Mouse (Mus musculus): ENCODE data around the gene Mindy4. TPM values are rescaled to one million over a fixed set of nuclear protein-coding genes. Genes with fewer than 3 reads are reported as not detected.

The Mindy4 gene
- polyA plus RNA-seq, 1 experiment from 2014 or later = 1.2 TPM

GRCm38 (mm10) chr6:55276692-55277282 lies 73.6 kb downstream of the Mindy4 start:
- H3K9me3 ChIP-seq (replicated peaks; ENCODE audit: control insufficient read depth, low read length) = no peaks in the 10 kb centered on the region
- no peaks in the 10 kb centered on the region for H3K36me3 ChIP-seq (ENCODE audit: control insufficient read depth, insufficient read depth)
- H3K4me3 ChIP-seq (ENCODE audit: low read depth, low read length) = no peak overlapping the region
- H3K4me1 ChIP-seq (ENCODE audit: control insufficient read depth, low read depth, low read length) = peaks cover 12% of the 10 kb centered on the region
- no peak overlapping the region for H3K9ac ChIP-seq (ENCODE audit: low read depth, low read length)
- H3K27ac ChIP-seq (ENCODE audit: low read length) = no peak overlapping the region
- no peak overlapping the region for H3K4me2 ChIP-seq (ENCODE audit: low read depth, low read length)
- ATAC-seq (ENCODE audit: low read depth) = no peak
- WGBS (ENCODE audit: insufficient replicate concordance) = 19% methylated on average over 4 of the region's 4 CpGs
- H3K27me3 ChIP-seq (ENCODE audit: control insufficient read depth, insufficient read depth, low read depth, low read length) = no peaks in the 10 kb centered on the region

DNA sequence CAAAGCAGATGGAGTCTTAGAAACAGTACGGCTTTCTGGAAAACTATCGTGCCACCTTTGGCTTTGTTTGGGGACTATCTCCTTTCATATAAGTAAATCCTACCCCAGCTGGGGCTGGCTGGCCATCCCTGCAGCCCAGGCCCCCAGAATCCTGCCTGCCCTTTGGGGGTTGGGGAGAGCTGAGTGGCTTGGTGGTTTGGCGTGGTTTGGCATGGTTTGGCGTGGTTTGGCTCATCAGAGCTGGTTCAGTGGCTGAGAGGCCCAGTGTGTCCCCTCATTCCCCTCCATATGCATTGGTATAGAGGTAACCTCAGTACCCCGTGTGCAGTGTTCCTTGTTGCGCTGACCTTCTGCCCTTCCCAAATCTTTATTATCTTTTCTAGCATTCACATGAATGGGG lies 74.9 kb downstream of the Mindy4 start:
- Histone ChIP-seq H3K9me3 (replicated peaks; ENCODE audit: control insufficient read depth, low read length) (no peaks in the 10 kb centered on the region), H3K4me2 (ENCODE audit: low read depth, low read length) (no peak overlapping the region), H3K36me3 (ENCODE audit: control insufficient read depth, insufficient read depth) (no peaks in the 10 kb centered on the region), H3K27ac (ENCODE audit: low read length) (no peak overlapping the region), H3K4me3 (ENCODE audit: low read depth, low read length) (no peak overlapping the region), H3K4me1 (ENCODE audit: control insufficient read depth, low read depth, low read length) (peaks cover 12% of the 10 kb centered on the region), H3K27me3 (ENCODE audit: control insufficient read depth, insufficient read depth, low read depth, low read length) (no peaks in the 10 kb centered on the region), H3K9ac (ENCODE audit: low read depth, low read length) (no peak overlapping the region)
- WGBS (ENCODE audit: insufficient replicate concordance) = 59% methylated on average over 6 of the region's 6 CpGs
- no peak for ATAC-seq (ENCODE audit: low read depth)

- no peak overlapping the region for H3K4me2 ChIP-seq (ENCODE audit: low read depth, low read length)
- no peak overlapping the region for H3K9ac ChIP-seq (ENCODE audit: low read depth, low read length)
- no peaks in the 10 kb centered on the region for H3K27me3 ChIP-seq (ENCODE audit: control insufficient read depth, insufficient read depth, low read depth, low read length)
- H3K27ac ChIP-seq (ENCODE audit: low read length) = no peak overlapping the region
- no peak overlapping the region for H3K4me3 ChIP-seq (ENCODE audit: low read depth, low read length)
- peaks cover 12% of the 10 kb centered on the region for H3K4me1 ChIP-seq (ENCODE audit: control insufficient read depth, low read depth, low read length)
- H3K9me3 ChIP-seq (replicated peaks; ENCODE audit: control insufficient read depth, low read length) = no peaks in the 10 kb centered on the region
- H3K36me3 ChIP-seq (ENCODE audit: control insufficient read depth, insufficient read depth) = no peaks in the 10 kb centered on the region
- ATAC-seq (ENCODE audit: low read depth) = peak; percentile 64
- 57% methylated on average over 4 of the region's 4 CpGs for WGBS (ENCODE audit: insufficient replicate concordance)
Observed at GRCm38 (mm10) chr6:55278520-55278919, 75.3 kb downstream of the Mindy4 start.

DNA sequence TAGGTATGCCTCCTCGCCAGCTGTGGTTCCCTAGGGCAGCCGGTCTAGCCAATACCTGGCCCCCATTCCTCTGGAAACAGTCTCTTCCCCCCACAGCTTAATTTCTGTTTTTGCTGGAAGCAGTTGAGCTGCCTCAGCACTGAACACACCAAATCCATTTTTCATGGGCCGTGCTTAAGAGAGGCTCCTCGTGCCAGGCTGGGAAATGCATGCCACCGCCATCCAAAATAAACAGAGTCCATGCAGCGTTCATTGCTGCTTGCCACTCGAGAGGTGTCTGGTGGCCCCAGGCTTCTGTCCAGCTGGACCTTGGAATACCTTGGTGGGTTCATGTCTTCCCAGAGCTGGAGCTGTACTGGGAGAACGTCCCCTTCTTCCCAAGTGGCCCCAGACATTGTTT lies 77.8 kb downstream of the Mindy4 start:
- Histone ChIP-seq H3K4me3 (ENCODE audit: low read depth, low read length) (no peak overlapping the region), H3K9ac (ENCODE audit: low read depth, low read length) (no peak overlapping the region), H3K4me1 (ENCODE audit: control insufficient read depth, low read depth, low read length) (peaks cover 12% of the 10 kb centered on the region), H3K27ac (ENCODE audit: low read length) (no peak overlapping the region), H3K36me3 (ENCODE audit: control insufficient read depth, insufficient read depth) (no peaks in the 10 kb centered on the region), H3K9me3 (replicated peaks; ENCODE audit: control insufficient read depth, low read length) (no peaks in the 10 kb centered on the region), H3K4me2 (ENCODE audit: low read depth, low read length) (no peak overlapping the region), H3K27me3 (ENCODE audit: control insufficient read depth, insufficient read depth, low read depth, low read length) (no peaks in the 10 kb centered on the region)
- 78% methylated on average over 8 of the region's 8 CpGs for WGBS (ENCODE audit: insufficient replicate concordance)
- ATAC-seq (ENCODE audit: low read depth) = no peak

GRCm38 (mm10) chr6:55281687-55282086 lies 78.5 kb downstream of the Mindy4 start:
- no peak overlapping the region for H3K4me3 ChIP-seq (ENCODE audit: low read depth, low read length)
- no peak for ATAC-seq (ENCODE audit: low read depth)
- peaks cover 12% of the 10 kb centered on the region for H3K4me1 ChIP-seq (ENCODE audit: control insufficient read depth, low read depth, low read length)
- no peaks in the 10 kb centered on the region for H3K36me3 ChIP-seq (ENCODE audit: control insufficient read depth, insufficient read depth)
- no peak overlapping the region for H3K9ac ChIP-seq (ENCODE audit: low read depth, low read length)
- H3K27me3 ChIP-seq (ENCODE audit: control insufficient read depth, insufficient read depth, low read depth, low read length) = no peaks in the 10 kb centered on the region
- no peaks in the 10 kb centered on the region for H3K9me3 ChIP-seq (replicated peaks; ENCODE audit: control insufficient read depth, low read length)
- H3K4me2 ChIP-seq (ENCODE audit: low read depth, low read length) = no peak overlapping the region
- WGBS (ENCODE audit: insufficient replicate concordance) = 52% methylated on average over 7 of the region's 7 CpGs
- H3K27ac ChIP-seq (ENCODE audit: low read length) = no peak overlapping the region

- no peak for ATAC-seq (ENCODE audit: low read depth)
- Histone ChIP-seq H3K27ac (ENCODE audit: low read length) (no peak overlapping the region), H3K4me3 (ENCODE audit: low read depth, low read length) (no peak overlapping the region), H3K4me1 (ENCODE audit: control insufficient read depth, low read depth, low read length) (peaks cover 12% of the 10 kb centered on the region), H3K36me3 (ENCODE audit: control insufficient read depth, insufficient read depth) (no peaks in the 10 kb centered on the region), H3K27me3 (ENCODE audit: control insufficient read depth, insufficient read depth, low read depth, low read length) (no peaks in the 10 kb centered on the region), H3K9ac (ENCODE audit: low read depth, low read length) (no peak overlapping the region), H3K9me3 (replicated peaks; ENCODE audit: control insufficient read depth, low read length) (no peaks in the 10 kb centered on the region), H3K4me2 (ENCODE audit: low read depth, low read length) (no peak overlapping the region)
- 78% methylated on average over 8 of the region's 8 CpGs for WGBS (ENCODE audit: insufficient replicate concordance)
Observed at GRCm38 (mm10) chr6:55282348-55282747, 79.2 kb downstream of the Mindy4 start.

GRCm38 (mm10) chr6:55285218-55285617 lies 82.0 kb downstream of the Mindy4 start:
- 57% methylated on average over 5 of the region's 5 CpGs for WGBS (ENCODE audit: insufficient replicate concordance)
- Histone ChIP-seq H3K4me2 (ENCODE audit: low read depth, low read length) (no peak overlapping the region), H3K4me1 (ENCODE audit: control insufficient read depth, low read depth, low read length) (no peaks in the 10 kb centered on the region; the same call in 1 of the 2 replicates), H3K27ac (ENCODE audit: low read length) (no peak overlapping the region), H3K9me3 (replicated peaks; ENCODE audit: control insufficient read depth, low read length) (no peaks in the 10 kb centered on the region), H3K4me3 (ENCODE audit: low read depth, low read length) (no peak overlapping the region), H3K9ac (ENCODE audit: low read depth, low read length) (no peak overlapping the region), H3K36me3 (ENCODE audit: control insufficient read depth, insufficient read depth) (no peaks in the 10 kb centered on the region), H3K27me3 (ENCODE audit: control insufficient read depth, insufficient read depth, low read depth, low read length) (no peaks in the 10 kb centered on the region)
- no peak for ATAC-seq (ENCODE audit: low read depth)

- Histone ChIP-seq H3K36me3 (ENCODE audit: control insufficient read depth, insufficient read depth) (no peaks in the 10 kb centered on the region), H3K27me3 (ENCODE audit: control insufficient read depth, insufficient read depth, low read depth, low read length) (no peaks in the 10 kb centered on the region), H3K4me3 (ENCODE audit: low read depth, low read length) (no peak overlapping the region), H3K9ac (ENCODE audit: low read depth, low read length) (no peak overlapping the region), H3K9me3 (replicated peaks; ENCODE audit: control insufficient read depth, low read length) (no peaks in the 10 kb centered on the region), H3K4me2 (ENCODE audit: low read depth, low read length) (no peak overlapping the region), H3K27ac (ENCODE audit: low read length) (no peak overlapping the region), H3K4me1 (ENCODE audit: control insufficient read depth, low read depth, low read length) (no peaks in the 10 kb centered on the region; the same call in 1 of the 2 replicates)
- ATAC-seq (ENCODE audit: low read depth) = peak; percentile 30; the same call in 1 of the 2 replicates
- 64% methylated on average over 5 of the region's 5 CpGs for whole genome bisulfite sequencing (ENCODE audit: insufficient replicate concordance)
Observed at GRCm38 (mm10) chr6:55288007-55288602, 84.9 kb downstream of the Mindy4 start.

DNA sequence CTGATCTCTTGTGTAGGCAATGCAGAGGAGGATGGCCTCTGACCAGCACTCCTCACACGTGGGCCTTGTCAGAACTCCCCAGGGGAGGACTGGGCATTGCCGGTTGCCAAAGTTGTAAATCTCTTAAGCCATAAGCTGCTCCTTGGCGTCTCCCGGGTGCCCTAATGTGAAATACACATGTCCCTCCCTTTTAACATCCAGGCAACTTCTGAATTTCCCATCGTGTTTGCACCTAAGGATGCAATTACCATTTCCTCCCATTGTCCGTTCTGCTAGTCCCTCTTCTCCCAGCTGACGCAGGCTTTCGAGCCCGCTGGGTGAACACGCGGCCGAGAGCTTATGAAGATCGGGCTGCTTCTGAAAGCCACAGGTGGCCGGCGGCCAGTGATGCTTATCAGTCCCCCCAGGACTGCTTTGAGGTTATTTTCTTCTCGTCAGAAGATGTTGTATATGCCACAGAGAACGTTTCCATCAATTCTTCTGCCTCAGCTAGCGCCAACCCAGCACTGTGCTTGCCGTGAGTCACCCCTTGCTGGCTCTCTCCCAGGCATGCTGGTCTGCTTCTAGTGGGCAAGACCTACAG lies 91.5 kb downstream of the Mindy4 start:
- no peak overlapping the region for H3K9ac ChIP-seq (ENCODE audit: low read depth, low read length)
- H3K36me3 ChIP-seq (ENCODE audit: control insufficient read depth, insufficient read depth) = no peaks in the 10 kb centered on the region
- peaks cover 3% of the 10 kb centered on the region for H3K4me1 ChIP-seq (ENCODE audit: control insufficient read depth, low read depth, low read length)
- no peaks in the 10 kb centered on the region for H3K9me3 ChIP-seq (replicated peaks; ENCODE audit: control insufficient read depth, low read length)
- WGBS (ENCODE audit: insufficient replicate concordance) = 43% methylated on average over 19 of the region's 19 CpGs
- H3K4me3 ChIP-seq (ENCODE audit: low read depth, low read length) = no peak overlapping the region
- no peaks in the 10 kb centered on the region for H3K27me3 ChIP-seq (ENCODE audit: control insufficient read depth, insufficient read depth, low read depth, low read length)
- H3K4me2 ChIP-seq (ENCODE audit: low read depth, low read length) = no peak overlapping the region
- ATAC-seq (ENCODE audit: low read depth) = no peak
- H3K27ac ChIP-seq (ENCODE audit: low read length) = no peak overlapping the region

Data from liver, embryonic 16.5 days (tissue).